Mouse (Mus musculus) MN1 (cell line): ENCODE measurements around the gene Rsph6a.
A peak's percentile ranks its signal among the peaks of the same experiment; 100 is the strongest.
"Not testable (repeated sequence)": the region's sequence is repeated elsewhere in the genome, so short reads cannot be mapped to it uniquely, and the experiment has no call there.

Experiments used
- DNase-seq: peaks from one replicate; pipeline ENCODE4 v3.0.0-alpha.2; 2016; ENCODE audit warnings: low spot score

The Rsph6a gene

DNA sequence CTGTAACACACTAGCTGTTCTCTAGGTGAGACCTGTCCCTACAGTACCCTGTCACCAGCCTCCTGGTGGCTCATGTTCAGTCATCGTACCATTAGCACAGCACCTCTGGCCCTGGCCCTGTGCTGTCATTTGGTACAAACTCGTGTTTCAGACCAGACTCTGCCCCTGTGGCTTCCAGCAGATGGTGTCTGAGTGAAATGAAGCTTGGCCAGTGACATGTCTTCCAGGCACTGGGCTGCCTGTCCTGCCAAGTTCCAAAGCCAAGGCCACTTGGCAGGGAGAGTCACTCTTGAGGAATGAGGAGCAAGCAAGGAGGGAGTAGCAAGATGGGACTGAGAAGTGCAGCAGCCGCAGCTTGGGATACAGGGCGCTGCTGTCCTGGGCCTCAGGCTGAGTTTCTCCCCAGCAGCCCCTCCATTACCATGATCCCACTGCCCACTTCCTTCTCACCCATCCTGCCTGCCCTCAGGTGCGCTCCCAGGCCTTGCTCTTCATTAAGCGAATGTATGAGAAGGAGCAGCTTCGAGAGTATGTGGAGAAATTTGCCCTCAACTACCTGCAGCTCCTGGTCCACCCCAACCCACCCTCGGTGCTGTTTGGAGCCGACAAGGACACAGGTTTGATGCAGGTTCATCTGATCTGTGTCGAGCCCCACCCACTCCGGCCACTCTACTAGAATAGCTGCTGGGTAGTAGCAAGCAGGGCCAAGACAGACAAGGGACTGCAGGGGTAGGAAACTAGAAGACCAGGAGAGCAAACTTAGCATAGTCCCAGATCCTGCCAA, 8.0 kb upstream of the Rsph6a start:
- no peak for DNase-seq

DNA sequence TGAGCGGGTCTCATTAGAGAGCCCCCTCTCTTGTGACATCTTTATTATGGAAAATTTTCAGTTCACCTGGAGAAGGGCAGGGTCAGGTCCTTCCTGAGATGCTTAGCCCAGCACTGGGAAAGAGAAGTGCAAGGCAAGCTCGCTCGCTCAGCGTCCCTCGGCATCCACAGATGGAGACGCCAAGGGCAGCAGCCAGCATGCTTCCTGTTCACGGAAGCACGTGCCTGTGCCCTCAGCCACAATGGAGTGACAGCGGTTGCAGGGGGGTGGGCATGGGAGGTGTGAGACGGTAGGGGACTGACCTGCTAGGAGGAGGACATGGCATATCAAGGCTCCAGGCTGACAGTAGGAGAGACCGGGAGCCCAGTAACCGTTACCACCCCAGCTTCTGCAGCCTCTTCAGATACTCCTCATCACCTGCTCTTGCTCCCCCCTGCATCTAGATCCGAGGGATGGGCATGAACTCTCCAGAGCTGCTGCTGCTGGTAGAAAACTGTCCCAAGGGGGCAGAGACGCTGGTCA, 6.4 kb upstream of the Rsph6a start:
- DNase-seq: no peak

DNA sequence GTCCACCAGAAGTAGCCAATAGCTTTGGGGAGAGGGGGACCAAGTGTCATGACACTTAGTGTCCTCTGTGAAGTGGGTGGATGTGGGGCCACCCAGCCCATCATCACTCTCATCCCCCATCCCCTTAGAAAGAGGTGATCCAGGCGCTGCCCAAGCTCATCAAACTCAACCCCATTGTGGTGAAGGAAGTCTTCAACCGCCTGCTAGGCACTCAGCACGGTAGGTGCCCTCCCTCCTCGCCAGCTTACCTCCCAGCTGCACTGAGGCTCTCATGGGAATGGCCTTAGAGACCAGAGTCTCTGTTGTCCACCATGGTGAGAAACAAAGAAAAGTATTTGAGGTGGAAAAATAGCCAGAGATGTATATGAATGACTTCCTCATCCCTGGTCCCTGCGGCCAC, 5.2 kb upstream of the Rsph6a start:
- no peak for DNase-seq

GRCm38 (mm10) chr7:19050172-19050571, 4.3 kb upstream of the Rsph6a start:
- DNase-seq: no peak

- DNase-seq: no peak
These were observed 3.3 kb upstream of the Rsph6a start for GRCm38 (mm10) chr7:19051161-19051560.

DNA sequence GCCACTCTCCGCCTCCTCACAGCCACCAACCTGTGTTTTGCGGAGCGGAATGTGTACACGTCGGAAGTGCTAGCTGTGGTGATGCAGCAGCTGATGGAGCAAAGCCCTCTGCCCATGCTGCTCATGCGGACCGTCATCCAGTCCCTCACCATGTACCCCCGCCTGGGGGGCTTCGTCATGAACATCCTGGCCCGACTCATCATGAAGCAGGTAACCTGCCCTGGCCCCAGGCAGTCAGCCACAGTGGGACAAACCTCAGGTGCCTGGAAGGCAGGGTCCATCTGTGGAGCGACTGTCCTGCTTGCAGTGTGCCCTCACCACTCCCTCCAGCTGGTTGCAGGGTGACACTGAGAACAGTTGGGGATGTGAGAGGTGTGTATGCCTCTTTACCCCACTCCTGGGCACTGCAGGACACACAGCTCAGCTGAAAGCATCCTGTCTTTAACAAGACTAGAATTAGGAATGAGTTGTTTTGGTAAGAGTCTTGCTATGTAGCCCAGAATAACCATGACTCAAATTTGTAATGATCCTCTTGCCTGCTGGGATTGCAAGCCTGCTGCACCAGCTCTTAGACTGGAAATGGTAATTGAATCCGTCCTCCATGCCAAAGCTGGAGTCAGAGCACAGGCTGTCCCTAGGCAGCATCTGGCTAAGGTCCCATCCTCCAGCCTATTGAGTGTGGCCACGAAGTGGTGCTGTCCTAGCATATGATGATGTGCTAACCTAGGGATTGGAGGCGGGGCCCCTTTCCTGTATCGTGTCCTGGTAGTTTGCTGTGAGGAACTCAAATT, 1.9 kb upstream of the Rsph6a start:
- DNase-seq: peak; percentile 36

DNA sequence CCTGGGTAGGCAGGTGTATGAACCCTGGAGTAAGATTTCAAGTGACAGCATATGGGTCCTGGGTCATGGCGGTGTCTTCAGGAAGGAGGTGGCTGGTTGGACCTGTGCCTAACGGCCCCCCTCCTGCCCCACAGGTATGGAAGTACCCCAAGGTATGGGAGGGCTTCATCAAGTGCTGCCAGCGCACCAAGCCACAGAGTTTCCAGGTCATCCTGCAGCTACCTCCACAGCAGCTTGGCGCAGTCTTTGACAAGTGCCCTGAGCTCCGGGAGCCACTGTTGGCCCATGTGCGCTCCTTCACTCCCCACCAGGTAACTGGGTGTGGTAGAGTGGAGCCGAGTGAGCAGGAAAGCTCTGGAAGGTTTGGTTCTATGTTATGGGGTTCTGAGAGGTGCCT, 1.4 kb upstream of the Rsph6a start:
- DNase-seq: no peak

DNA sequence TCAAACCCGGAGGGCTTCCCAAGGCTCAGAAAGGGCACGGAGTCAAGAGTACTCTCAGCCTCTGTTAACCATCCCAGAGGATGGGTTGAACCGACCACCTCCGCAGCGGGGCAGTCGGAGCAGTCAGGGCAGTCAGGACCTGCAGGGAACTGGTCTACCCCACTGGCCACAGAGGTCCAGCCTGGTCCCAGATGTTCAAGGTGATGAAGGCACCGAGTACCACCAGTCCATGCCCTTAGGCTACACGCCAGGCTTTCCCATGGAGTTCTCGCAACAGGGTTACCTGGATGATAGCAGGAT, 237 bp downstream of the Rsph6a start:
- DNase-seq: no peak

DNA sequence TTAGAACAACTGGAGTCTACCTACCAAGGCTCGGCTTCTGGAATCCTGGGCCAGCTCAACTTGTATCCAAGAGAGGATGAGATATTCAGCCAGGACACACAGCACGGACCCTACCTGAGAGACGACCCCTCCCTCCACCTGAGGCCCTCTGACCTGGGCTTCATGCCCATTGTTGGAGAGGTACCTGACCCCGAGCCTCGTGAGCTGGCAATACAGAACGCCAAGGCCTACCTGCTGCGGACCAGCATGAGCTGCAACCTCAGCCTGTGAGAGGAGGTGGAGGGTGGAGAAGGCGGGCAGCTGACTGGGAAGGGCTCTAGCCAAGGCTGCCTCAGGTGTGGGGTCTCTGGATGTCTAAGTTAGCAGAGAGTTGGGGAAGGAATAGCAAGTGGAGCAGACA, 618 bp downstream of the Rsph6a start:
- DNase-seq: no peak

GRCm38 (mm10) chr7:19057405-19057804, 2.9 kb downstream of the Rsph6a start:
- DNase-seq: no peak

- no peak for DNase-seq
These were observed 11.4 kb downstream of the Rsph6a start for GRCm38 (mm10) chr7:19065896-19066295.

DNA sequence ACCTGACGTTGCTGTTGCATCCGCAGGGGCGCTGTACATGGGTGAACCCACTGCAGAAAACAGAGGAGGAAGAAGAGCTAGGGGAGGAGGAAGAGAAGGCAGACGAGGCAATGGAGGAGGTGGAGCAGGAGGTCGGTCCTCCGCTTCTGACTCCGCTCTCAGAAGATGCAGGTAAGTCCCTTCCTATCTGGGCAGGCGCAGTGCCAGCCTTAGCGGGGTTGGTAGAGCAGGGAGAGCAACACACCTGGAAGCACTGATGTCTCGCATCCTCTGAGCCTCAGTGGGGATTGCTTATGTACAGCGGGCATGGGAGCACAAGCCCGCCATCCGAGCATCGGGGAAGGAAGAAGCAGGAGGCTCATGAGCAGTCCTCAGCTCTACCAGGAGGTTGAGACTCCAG, 12.6 kb downstream of the Rsph6a start:
- no peak for DNase-seq

- DNase-seq: no peak
These were observed 13.4 kb downstream of the Rsph6a start for GRCm38 (mm10) chr7:19067935-19068334.

- peak; percentile 80 for DNase-seq
These were observed 14.2 kb downstream of the Rsph6a start for GRCm38 (mm10) chr7:19068707-19069106.

- no peak for DNase-seq
These were observed 15.0 kb downstream of the Rsph6a start for GRCm38 (mm10) chr7:19069500-19069899.

DNA sequence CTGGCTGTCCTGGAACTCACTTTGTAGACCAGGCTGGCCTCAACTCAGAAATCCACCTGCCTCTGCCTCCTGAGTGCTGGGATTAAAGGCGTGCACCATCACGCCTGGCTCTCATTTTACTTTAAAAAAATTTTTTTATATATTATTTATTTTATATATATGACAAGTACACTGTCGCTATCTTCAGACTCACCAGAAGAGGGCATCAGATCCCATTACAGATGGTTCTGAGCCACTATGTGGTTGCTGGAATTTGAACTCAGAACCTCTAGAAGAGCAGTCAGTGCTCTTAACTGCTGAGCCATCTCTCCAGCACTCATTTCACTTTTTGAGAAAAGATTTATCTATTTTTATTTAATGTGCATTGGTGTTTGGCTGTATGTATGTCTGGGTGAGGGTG, 16.5 kb downstream of the Rsph6a start:
- DNase-seq: not testable (repeated sequence)

DNA sequence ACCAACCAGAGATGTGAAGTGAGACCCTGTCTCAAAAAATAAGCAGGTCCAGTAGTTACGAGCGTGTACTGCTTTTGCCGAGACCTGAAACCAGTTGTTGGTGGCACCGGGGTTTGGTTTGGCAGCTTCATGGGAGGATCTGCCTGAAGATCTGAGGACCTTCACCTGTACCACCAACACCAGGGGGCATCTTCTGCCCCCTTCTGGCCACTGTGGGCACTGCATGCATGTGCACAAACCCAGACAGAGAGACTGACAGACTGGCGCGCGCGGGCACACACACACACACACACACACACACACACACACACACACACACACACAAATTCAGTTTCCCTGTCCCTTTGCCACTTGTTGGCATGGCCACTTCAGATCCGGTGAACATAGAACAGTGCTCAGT, 19.0 kb downstream of the Rsph6a start:
- DNase-seq: no peak

DNA sequence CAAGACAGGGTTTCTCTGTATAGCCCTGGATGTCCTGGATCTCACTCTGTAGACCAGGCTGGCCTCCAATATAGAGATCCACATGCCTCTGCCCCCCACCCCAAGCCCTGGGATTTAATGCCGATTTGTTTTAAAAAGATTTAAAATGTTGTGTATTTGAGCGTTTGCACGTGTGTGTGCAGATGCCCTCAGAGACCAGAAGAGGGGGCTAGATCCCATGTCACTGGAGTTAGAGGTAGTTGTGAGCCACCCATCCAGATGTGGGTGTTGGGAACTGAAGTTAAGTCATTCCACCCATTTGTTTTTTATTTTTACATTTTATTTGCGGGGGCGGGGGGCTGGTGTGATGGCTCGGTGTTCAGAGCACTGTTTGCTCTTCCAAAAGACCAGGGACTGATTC, 20.0 kb downstream of the Rsph6a start:
- no peak for DNase-seq

DNA sequence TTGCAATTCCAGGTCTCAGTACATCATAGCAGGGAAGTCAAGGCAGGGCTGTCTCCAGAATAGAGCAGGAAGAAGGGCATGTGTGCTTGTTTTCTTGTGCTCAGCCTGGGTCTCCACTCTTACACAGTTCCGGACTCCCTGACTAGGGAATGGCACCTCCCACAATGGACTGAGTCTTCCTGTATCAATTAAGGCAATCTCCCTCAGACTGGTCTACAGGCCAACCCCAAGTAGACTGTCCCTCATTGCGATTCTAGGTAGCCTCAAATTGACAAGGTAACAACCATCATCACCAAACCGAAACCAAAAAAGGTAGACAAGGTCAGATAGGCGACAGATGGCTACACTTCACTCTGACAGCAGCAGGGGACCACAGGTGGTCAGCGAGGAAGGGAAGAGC, 20.7 kb downstream of the Rsph6a start:
- DNase-seq: no peak

- peak; percentile 96 for DNase-seq
These were observed 21.5 kb downstream of the Rsph6a start, which contains the start of gene Dmwd for GRCm38 (mm10) chr7:19075723-19076585. Gene Dmwd, plus strand, starts transcription at chr7:19076227.

DNA sequence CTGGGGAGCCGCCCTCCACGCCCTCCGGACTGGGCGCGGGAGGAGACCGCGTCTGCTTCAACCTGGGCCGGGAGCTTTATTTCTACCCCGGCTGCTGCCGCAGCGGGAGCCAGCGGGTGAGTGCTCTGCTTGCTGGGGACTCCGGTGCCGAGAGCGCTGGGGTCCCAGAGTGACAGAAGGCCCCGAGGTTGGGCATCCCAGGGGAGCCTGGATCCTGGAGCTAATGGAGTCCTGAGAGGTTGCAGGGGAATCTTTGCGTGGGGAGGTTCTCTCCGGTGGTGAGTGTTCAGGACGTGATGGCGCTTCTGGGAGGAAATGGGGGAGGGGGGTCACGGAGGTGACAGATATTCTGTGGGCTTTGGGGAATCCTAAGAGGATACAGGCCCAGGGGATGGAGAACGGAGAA, 22.1 kb downstream of the Rsph6a start:
- DNase-seq: peak; percentile 50

GRCm38 (mm10) chr7:19077761-19078160, 23.3 kb downstream of the Rsph6a start:
- no peak for DNase-seq
